ENCODE assay signal across 8 mouse cellular contexts in genomic region chr5:93092147-93092781, GRCm38 (mm10). TPM values are rescaled to one million over a fixed set of nuclear protein-coding genes. Genes with fewer than 3 reads are reported as not detected.
DNase-seq lines count a peak whose midpoint lies in the region; ATAC-seq and TF ChIP-seq lines count a peak whose summit lies in the region.

No protein-coding gene starts in this region.

- peak; percentile 52 for ATAC-seq in liver, embryonic 11.5 days (replicated peaks; ENCODE audit: low FRiP score)

- H3K79me2 ChIP-seq in heart, adult 2 months (replicated peaks; ENCODE audit: control insufficient read depth, insufficient read depth, low read length), result no peaks in the 10 kb centered on the region

- peak overlapping the region; percentile 87 for H3K4me3 ChIP-seq in heart, adult 2 months
- H3K4me3 ChIP-seq in liver, embryonic 11.5 days (ENCODE audit: low read depth, low read length), result peak overlapping the region; percentile 85

- H3K9ac ChIP-seq in heart, adult 2 months (ENCODE audit: low read depth, low read length), result peak overlapping the region; percentile 84
- peak overlapping the region; percentile 94 for H3K9ac ChIP-seq in liver, embryonic 11.5 days (ENCODE audit: low read depth, low read length)

- 0 out of 2 replicates have a peak, but pooled peaks have one; percentile 18 for TF ChIP-seq EP300 in heart, adult 2 months (IDR thresholded peaks at IDR 0.05; ENCODE audit: insufficient read depth, low read depth, low read length)

- no peaks in the 10 kb centered on the region for H3K9me3 ChIP-seq in liver, embryonic 11.5 days (ENCODE audit: control insufficient read depth, low read length)

- H3K4me1 ChIP-seq in heart, adult 2 months (ENCODE audit: control insufficient read depth, insufficient read depth, low read length), result peaks cover 8% of the 10 kb centered on the region
- H3K4me1 ChIP-seq in liver, embryonic 11.5 days (replicated peaks; ENCODE audit: control insufficient read depth, insufficient read depth, low read length), result peaks cover 21% of the 10 kb centered on the region

- 3% methylated on average over 28 of the region's 28 CpGs for WGBS in heart, adult 2 months
- 7% methylated on average over 28 of the region's 28 CpGs for WGBS in liver, embryonic 11.5 days

- intact Hi-C loops in heart, adult 2 months (cut with DNase I), result loop anchor here (1.0 to 5.0 kb wide), 3 partner anchors 53 to 175 kb away; partner anchors contain the start of gene Ccng2

- H3K27me3 ChIP-seq in heart, adult 2 months (ENCODE audit: control insufficient read depth, insufficient read depth, low read length), result no peaks in the 10 kb centered on the region
- no peaks in the 10 kb centered on the region for H3K27me3 ChIP-seq in liver, embryonic 11.5 days (replicated peaks; ENCODE audit: control insufficient read depth, insufficient read depth, low read length)

- no peak for TF ChIP-seq CTCF in heart, adult 2 months (IDR thresholded peaks at IDR 0.05)

- peak overlapping the region; percentile 98 for H3K4me2 ChIP-seq in liver, embryonic 11.5 days

- peaks cover 2% of the 10 kb centered on the region for H3K36me3 ChIP-seq in heart, adult 2 months (ENCODE audit: control insufficient read depth, insufficient read depth, low read length)
- H3K36me3 ChIP-seq in liver, embryonic 11.5 days (ENCODE audit: control insufficient read depth, insufficient read depth, low read length), result no peaks in the 10 kb centered on the region

- peak; percentile 33 to 46 for DNase-seq in spleen, adult 18-20 months
- no peak for DNase-seq in spleen, adult 12 weeks (ENCODE audit: low spot score)
- DNase-seq in embryo, embryonic 10.5 days (ENCODE audit: low spot score), result peak; percentile 46
- peak; percentile 64 to 65 for DNase-seq in heart, adult 2 months
- DNase-seq in kidney, adult 18-20 months, result peak; percentile 45
- peak; percentile 61 for DNase-seq in liver, embryonic 11.5 days (ENCODE audit: low spot score)
- DNase-seq in naive thymus-derived CD4-positive, alpha-beta T cell, adult 2 months (ENCODE audit: low read depth), result peak; percentile 54
- peak; percentile 34 for DNase-seq in telencephalon, adult 2 months (ENCODE audit: low read depth, low spot score)

- no peak for TF ChIP-seq POLR2A in heart, adult 2 months (IDR thresholded peaks at IDR 0.05; ENCODE audit: insufficient read depth, low read depth, low read length)

- H3K27ac ChIP-seq in heart, adult 2 months, result peak overlapping the region; percentile 99
- H3K27ac ChIP-seq in liver, embryonic 11.5 days (ENCODE audit: low read depth, low read length), result peak overlapping the region; percentile 77

RNA-seq across cellular contexts. Expression of gene Sept11, which starts 1.0 kb away (rescaled TPM):
- 10 to 100 TPM; 25.7 to 34.0 TPM for total RNA-seq in heart, adult 2 months (2021)
- 15.6 and 25.8 TPM in 2 replicates for polyA plus RNA-seq in heart, adult 2 months (2012; rRNA removed)
- polyA plus RNA-seq in liver, embryonic 11.5 days (2014; fragmentation: Nextera tagmentation; extraction: Ambion mirVana), result 89.0 and 95.1 TPM in 2 replicates

RNA-seq across cellular contexts. Expression of gene Sowahb, which starts 47.4 kb away (rescaled TPM):
- under 1 TPM in 1 of 2 experiments, not detected in 1; 0.08 TPM for total RNA-seq in heart, adult 2 months (2021)
- polyA plus RNA-seq in heart, adult 2 months (2012; rRNA removed), result 0.04 TPM in 1 of 2 replicates, not detected in the other
- 0.44 and 0.51 TPM in 2 replicates for polyA plus RNA-seq in liver, embryonic 11.5 days (2014; fragmentation: Nextera tagmentation; extraction: Ambion mirVana)
